Mouse (Mus musculus) right cerebral cortex, postnatal 4 days (tissue): ENCODE results near the gene Trat1.

Experiments
- DNase-seq: peaks from one replicate; pipeline ENCODE4 v3.0.0-alpha.2; 2022

Gene Trat1

GRCm38 (mm10) chr16:48771971-48772445, at the start of gene Trat1:
Gene Trat1, minus strand, starts transcription at chr16:48772021.
- DNase-seq, result no peak

GRCm38 (mm10) chr16:48818524-48818923, 46.7 kb upstream of the Trat1 start:
- DNase-seq, result no peak

GRCm38 (mm10) chr16:48816695-48817094, 44.9 kb upstream of the Trat1 start, which contains the start of gene Retnlb:
Gene Retnlb, plus strand, starts transcription at chr16:48816856.
- no peak for DNase-seq

DNA sequence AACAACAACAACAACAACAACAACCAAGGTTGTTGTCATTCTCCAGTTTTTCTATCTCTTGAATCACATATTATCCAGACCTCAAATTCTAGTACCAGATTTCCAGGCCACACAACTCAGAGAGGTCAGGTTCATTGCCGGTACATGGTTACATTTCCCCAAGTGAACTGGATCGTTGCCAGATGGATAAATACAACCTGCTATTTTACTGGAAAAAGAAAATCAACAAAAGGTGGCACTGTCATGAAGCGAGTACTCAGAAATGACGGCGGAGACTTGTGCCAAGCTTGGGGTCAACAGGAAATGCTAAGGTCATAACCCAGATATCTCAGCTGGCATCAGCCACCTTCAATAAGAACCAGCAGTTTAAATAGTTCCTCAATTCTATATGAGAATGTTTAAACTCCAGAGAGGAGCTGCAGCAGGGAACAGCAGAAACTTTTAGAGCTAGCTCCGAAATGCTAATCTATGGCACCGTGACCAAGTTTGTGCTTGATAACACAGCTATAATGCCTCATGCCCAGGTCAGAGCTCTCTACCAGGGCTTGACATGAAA, 40.1 kb upstream of the Trat1 start:
- no peak for DNase-seq

DNA sequence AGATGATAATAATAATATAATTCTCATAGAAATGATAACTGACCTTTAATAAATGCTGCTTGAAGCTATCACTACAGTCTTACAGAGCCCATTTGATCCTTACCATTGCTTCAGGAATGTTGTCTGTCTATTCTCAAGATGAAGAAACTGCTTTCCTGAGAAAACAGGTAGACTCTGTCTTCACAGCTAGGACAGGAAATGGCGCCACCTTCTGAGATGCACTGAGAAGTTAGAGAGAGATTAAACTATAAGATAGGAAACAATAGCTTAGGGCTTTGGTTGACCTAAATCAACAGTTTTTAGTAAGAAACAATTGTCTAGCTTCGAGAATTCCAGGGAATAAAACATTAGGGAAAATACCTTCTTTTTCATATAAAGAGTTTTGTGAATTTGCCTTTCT, 37.6 kb upstream of the Trat1 start:
- DNase-seq, result peak; percentile 8

DNA sequence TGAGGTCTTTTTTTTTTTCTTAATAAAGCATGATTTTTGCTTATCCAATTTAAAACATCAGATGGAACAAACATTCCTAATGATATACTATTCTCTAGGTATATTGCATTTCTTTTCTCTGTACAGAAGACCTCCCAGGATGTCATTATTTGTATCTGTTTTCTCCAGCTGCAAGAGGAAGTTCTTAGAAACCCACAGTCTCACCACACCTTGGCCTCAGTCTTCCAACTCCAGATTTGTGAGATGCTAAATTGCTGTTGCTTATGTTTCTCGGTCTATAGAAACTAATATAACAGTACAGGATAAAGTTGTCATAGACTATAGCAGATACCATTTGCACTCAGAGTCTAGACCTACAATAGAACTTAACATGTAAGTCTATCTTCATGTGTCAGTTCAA, 34.7 kb upstream of the Trat1 start:
- no peak for DNase-seq

DNA sequence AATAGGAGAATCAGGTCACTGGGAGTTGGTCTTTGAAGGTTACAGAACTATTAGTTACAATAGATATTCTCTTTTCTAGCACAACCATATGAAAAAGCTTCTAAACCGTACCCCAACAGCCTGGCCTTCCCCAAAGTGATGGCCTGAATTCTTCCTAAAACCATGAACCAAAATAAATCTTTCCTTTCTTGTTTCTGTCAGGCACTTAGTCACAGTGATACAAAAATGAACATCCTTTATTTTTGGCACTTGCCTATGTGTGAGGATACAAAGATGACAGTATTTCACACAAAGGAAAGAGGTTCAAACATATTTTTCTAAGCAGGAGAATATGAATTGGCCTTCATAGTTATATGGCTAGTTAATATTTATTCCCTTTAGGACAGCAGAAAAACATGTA, 33.6 kb upstream of the Trat1 start:
- no peak for DNase-seq

DNA sequence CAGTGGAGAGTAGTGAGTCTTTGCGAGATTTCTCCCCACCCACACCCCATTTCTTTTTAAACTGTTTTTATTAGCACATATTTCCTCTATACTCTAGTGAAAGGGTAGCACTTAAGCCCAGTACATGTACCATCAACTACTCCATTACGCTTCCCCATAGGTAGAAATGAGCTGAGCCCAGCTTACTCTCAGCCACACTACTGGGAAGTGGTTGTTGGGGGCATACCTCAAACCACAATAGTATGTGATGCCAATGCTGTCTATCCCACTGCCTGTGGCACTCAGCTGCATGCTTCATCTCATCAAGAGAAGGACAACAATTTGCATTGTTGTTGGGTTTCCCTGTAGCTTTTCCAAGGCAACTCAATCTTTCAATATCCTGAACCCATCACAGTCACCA, 29.1 kb upstream of the Trat1 start:
- no peak for DNase-seq

DNA sequence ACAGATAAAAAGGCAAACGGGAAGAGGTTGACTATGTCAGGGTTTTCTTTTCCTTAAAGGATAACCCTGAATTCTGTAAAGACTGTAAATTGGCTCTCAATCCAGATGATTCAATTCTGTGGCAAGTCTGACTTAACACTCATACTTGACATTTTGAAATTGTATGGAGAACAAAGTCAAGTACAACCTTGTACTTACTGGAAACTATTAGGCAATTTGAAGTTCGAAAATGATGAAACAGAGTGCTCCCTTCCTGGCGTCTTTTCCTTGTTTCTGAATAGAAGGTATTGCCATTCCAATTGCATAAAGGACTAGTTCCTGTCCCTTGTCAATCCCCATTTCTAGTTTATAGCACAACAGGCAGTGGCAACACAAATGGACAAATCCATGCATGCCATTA, 27.6 kb upstream of the Trat1 start:
- DNase-seq, result no peak

DNA sequence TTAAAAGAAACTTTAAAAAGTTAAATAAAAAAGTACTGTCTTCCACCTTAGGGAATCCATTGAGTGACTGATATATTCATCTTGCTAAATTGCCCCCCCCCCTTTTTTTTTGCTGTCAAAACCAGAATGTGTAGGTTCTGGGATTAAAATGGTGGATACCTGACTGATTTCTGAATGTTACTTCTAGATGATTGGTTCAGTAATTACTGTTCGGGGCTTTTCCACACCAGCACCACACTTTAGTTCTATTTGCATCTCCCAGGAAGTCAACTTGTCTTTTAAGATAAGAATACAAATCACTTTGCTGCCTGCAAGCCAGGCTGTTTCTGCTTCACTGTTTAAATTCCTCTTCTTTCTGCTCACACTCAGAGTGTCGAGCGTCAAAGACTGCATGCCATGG, 26.5 kb upstream of the Trat1 start:
- DNase-seq, result no peak

DNA sequence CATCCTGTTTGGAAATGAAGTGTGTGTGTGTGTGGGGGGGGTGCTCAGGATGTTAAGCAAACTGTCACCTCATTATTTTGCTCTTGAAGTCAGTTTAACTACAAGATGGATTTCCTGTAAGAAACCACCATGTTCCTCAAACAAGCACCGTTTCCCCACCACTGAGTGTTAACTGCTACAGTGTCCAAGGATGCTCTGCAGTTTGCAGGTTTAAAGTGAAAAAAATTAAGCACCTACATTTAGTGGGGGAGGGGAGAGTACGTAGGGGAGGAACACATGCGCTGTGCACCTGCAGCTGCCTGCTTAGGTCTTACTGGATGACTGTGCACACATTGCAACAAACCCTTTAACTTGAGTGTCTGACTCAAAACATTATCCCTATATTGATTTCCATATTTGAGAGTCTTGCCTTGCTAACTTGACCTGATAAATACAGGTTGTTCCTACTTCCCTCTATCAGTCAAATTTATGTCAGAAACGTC, 16.9 kb upstream of the Trat1 start:
- DNase-seq, result no peak

DNA sequence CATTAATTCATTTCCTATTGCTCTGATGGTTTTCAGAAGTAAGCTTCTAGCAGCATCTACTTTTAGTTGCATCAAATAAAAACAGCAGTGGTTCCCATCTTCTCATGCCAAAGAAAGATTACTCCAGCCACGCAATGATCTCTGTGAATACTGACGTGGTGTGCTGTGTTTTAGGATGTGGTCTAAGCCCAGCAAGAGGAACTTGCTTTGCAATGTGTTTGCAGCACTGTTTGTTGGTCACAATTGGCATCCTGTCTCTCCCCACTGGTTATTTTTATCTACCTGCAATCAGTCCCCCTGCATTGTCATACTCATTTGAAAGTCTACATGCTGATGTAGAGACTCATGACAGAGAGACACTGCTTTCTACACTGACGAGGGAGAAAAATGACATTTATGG, 14.4 kb upstream of the Trat1 start:
- DNase-seq, result no peak

DNA sequence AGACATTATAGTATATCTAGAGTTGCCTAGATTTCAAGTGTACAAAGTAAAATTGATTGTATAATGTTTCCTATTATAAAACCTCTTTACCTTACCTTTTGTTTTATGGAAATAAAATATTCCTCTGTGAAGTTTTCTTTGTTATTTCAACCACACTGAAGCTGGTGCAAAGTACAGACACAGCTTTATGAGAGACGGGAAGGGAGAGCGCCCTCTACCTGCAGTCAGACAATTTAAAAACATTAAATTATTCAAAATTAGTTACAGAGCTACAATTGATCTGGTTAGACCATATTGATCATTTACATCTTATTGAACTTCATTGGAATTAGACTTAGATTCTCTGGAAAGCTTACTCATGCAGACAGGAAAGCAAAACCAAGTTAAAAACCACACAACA, 5.4 kb upstream of the Trat1 start:
- no peak for DNase-seq

GRCm38 (mm10) chr16:48769183-48769582, 2.6 kb downstream of the Trat1 start:
- DNase-seq, result no peak

- DNase-seq, result no peak
Measured at GRCm38 (mm10) chr16:48760643-48761481, 11.0 kb downstream of the Trat1 start.

- no peak for DNase-seq
Measured at GRCm38 (mm10) chr16:48750145-48750827, 21.5 kb downstream of the Trat1 start.

DNA sequence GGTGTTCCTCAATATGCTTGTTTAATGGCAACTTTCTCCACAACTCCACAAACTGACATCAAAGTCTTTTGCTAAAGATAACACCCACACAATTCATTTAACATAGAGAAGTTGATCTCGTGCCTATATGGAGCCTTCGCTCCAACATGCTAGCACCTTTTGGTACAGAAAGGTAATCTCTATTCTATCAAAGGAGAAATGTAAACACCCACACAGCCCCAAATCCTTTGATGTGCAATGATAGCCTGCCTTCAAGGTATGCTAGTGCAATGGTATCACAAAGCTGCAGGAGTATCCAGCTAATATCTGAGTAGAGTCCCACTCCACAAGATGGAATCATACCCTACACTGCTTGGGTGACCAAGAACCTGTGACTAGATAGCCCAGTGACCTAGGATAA, 26.4 kb downstream of the Trat1 start:
- DNase-seq, result no peak

GRCm38 (mm10) chr16:48745011-48745410, 26.8 kb downstream of the Trat1 start:
- no peak for DNase-seq

GRCm38 (mm10) chr16:48741549-48741948, 30.3 kb downstream of the Trat1 start:
- DNase-seq, result no peak

- no peak for DNase-seq
Measured at GRCm38 (mm10) chr16:48739974-48740373, 31.8 kb downstream of the Trat1 start.

DNA sequence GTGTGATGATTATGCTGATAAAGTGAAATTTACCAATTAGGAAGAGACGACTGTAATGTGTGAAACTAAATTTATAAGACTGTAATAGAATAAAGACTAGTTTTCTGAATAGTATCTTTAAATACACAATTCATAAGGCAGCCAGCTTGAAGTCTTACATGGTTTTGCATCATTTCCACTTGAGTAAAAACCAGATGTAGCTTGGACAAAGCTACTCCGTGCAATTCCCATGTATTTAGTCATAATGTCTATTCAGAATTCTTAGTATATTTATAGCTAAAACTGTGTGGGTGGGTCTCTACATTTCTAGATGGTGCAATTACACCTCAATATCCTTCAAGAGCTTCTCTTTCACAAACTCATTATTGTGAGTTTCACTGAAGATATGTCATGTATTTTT, 33.4 kb downstream of the Trat1 start:
- no peak for DNase-seq

DNA sequence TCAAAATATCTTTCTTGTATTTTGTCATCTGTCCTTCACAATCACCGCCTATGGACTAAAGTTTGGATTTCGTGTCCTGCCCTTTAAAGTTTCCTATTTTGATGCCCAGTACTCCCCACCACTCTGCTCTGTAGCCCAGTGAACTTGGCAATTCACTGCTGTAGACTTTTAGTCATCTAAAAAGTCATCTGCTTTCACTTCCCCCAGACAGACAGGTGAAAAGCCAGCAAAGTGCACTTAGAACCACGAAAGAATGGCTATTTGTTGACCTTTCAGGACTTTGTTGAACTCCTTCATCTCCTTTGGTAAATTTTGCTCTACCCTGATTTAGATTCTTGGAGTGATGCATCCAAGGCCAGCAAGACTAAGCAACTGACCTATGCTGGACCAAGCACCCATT, 34.9 kb downstream of the Trat1 start:
- no peak for DNase-seq

DNA sequence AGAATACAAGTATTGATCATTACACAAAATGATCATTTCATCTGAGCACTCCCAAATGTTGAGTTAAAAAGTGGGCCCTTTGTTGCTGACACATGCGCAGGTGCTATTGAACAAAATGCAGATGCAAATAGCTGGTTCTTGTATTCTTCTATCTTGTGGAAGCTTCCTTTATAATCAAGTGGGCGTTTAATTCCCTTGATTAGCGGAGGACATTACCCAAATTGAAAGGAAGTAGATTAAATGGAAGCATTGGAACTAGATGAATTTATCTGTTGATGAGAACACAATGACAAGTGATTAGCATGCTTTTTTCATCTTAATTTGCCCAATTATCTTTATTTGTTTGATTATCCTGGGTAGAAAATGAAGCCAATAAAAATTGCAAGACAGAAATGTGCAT, 51.6 kb downstream of the Trat1 start:
- DNase-seq, result no peak

DNA sequence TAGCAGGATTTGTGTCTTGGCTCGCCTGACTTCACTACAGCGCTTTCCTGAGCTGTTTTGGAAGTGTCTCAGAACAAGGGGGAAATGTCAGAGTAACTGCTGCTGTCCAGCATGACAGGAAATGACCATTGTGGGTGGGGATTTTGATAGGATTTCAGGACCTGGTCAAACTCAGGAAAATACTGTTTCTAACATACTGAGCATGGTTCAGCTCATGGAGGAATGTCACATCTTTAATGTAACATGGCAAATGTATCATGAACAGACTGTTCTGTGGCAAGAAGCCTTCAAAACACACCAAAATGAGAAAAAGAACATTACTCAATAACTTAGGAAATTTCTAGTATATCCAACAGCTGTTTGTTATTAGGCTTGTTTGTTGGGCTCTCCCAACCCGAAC, 52.1 kb downstream of the Trat1 start:
- no peak for DNase-seq
